Mouse (Mus musculus): ENCODE data around the gene Tmem26. TPM values are rescaled to one million over a fixed set of nuclear protein-coding genes. Genes with fewer than 3 reads are reported as not detected.
A peak's percentile ranks its signal among the peaks of the same experiment; 100 is the strongest.

Tmem26 gene
- polyA plus RNA-seq, 1 experiment from 2014 or later, result 5.9 TPM

GRCm38 (mm10) chr10:68781067-68781868, 57.8 kb downstream of the Tmem26 start:
- Histone ChIP-seq H3K27me3 (no peaks in the 10 kb centered on the region), H3K27ac (no peak overlapping the region), H3K4me1 (replicated peaks) (no peaks in the 10 kb centered on the region), H3K4me2 (no peak overlapping the region), H3K9me3 (no peaks in the 10 kb centered on the region), H3K9ac (no peak overlapping the region), H3K4me3 (no peak overlapping the region), H3K36me3 (no peaks in the 10 kb centered on the region)
- 86% methylated on average over 9 of the region's 9 CpGs for WGBS
- ATAC-seq (ENCODE audit: low FRiP score), result no peak

- WGBS, result 91% methylated on average over 6 of the region's 6 CpGs
- no peak for ATAC-seq (ENCODE audit: low FRiP score)
- no peak overlapping the region for H3K9ac ChIP-seq
Observed at GRCm38 (mm10) chr10:68782724-68783123, 59.3 kb downstream of the Tmem26 start.

GRCm38 (mm10) chr10:68783856-68784255, 60.4 kb downstream of the Tmem26 start:
- no peaks in the 10 kb centered on the region for H3K4me1 ChIP-seq (replicated peaks)
- H3K36me3 ChIP-seq, result no peaks in the 10 kb centered on the region
- H3K27me3 ChIP-seq, result no peaks in the 10 kb centered on the region
- no peak overlapping the region for H3K4me3 ChIP-seq
- H3K27ac ChIP-seq, result no peak overlapping the region
- H3K4me2 ChIP-seq, result no peak overlapping the region
- ATAC-seq (ENCODE audit: low FRiP score), result no peak
- H3K9me3 ChIP-seq, result no peaks in the 10 kb centered on the region
- 86% methylated on average over 2 of the region's 2 CpGs for WGBS
- H3K9ac ChIP-seq, result no peak overlapping the region

More at GRCm38 (mm10) chr10:68782724-68783123, 59.3 kb downstream of the Tmem26 start:
- Histone ChIP-seq H3K27me3 (no peaks in the 10 kb centered on the region), H3K36me3 (no peaks in the 10 kb centered on the region), H3K4me2 (no peak overlapping the region), H3K4me3 (no peak overlapping the region), H3K9me3 (no peaks in the 10 kb centered on the region), H3K4me1 (replicated peaks) (no peaks in the 10 kb centered on the region), H3K27ac (no peak overlapping the region)

GRCm38 (mm10) chr10:68784463-68784862, 61.0 kb downstream of the Tmem26 start:
- ATAC-seq (ENCODE audit: low FRiP score), result no peak
- WGBS, result 94% methylated on average over 1 of the region's 1 CpGs
- Histone ChIP-seq H3K9ac (no peak overlapping the region), H3K4me1 (replicated peaks) (no peaks in the 10 kb centered on the region), H3K36me3 (no peaks in the 10 kb centered on the region), H3K27ac (no peak overlapping the region), H3K4me3 (no peak overlapping the region), H3K9me3 (no peaks in the 10 kb centered on the region), H3K4me2 (no peak overlapping the region), H3K27me3 (no peaks in the 10 kb centered on the region)

GRCm38 (mm10) chr10:68795466-68795865, 72.0 kb downstream of the Tmem26 start:
- no peak overlapping the region for H3K27ac ChIP-seq
- no peaks in the 10 kb centered on the region for H3K9me3 ChIP-seq
- no peaks in the 10 kb centered on the region for H3K27me3 ChIP-seq
- ATAC-seq (ENCODE audit: low FRiP score), result no peak
- peaks cover 7% of the 10 kb centered on the region; the same call in 1 of the 2 replicates for H3K4me1 ChIP-seq (replicated peaks)
- H3K4me2 ChIP-seq, result 0 out of 2 replicates have a peak overlapping the region, but pooled peaks have one; percentile 4
- 12% methylated on average over 3 of the region's 3 CpGs for WGBS
- no peak overlapping the region for H3K4me3 ChIP-seq
- H3K36me3 ChIP-seq, result no peaks in the 10 kb centered on the region
- no peak overlapping the region for H3K9ac ChIP-seq

GRCm38 (mm10) chr10:68799883-68800282, 76.4 kb downstream of the Tmem26 start:
- WGBS, result 59% methylated on average over 7 of the region's 7 CpGs
- ATAC-seq (ENCODE audit: low FRiP score), result no peak
- Histone ChIP-seq H3K9ac (no peak overlapping the region), H3K4me1 (replicated peaks) (peaks cover 7% of the 10 kb centered on the region; the same call in 1 of the 2 replicates), H3K4me3 (no peak overlapping the region), H3K27me3 (no peaks in the 10 kb centered on the region), H3K9me3 (no peaks in the 10 kb centered on the region), H3K36me3 (no peaks in the 10 kb centered on the region), H3K4me2 (no peak overlapping the region), H3K27ac (no peak overlapping the region)

GRCm38 (mm10) chr10:68800339-68800738, 76.9 kb downstream of the Tmem26 start:
- Histone ChIP-seq H3K4me1 (replicated peaks) (peaks cover 7% of the 10 kb centered on the region; the same call in 1 of the 2 replicates), H3K9me3 (no peaks in the 10 kb centered on the region), H3K4me2 (no peak overlapping the region), H3K36me3 (no peaks in the 10 kb centered on the region), H3K4me3 (no peak overlapping the region), H3K9ac (no peak overlapping the region), H3K27me3 (no peaks in the 10 kb centered on the region), H3K27ac (no peak overlapping the region)
- WGBS, result 76% methylated on average over 7 of the region's 7 CpGs
- ATAC-seq (ENCODE audit: low FRiP score), result no peak

- H3K4me3 ChIP-seq, result no peak overlapping the region
- H3K4me1 ChIP-seq (replicated peaks), result no peaks in the 10 kb centered on the region
- H3K9me3 ChIP-seq, result no peaks in the 10 kb centered on the region
- H3K27ac ChIP-seq, result no peak overlapping the region
- H3K4me2 ChIP-seq, result no peak overlapping the region
- ATAC-seq (ENCODE audit: low FRiP score), result no peak
- 74% methylated on average over 1 of the region's 1 CpGs for WGBS
- H3K9ac ChIP-seq, result no peak overlapping the region
- no peaks in the 10 kb centered on the region for H3K36me3 ChIP-seq
- no peaks in the 10 kb centered on the region for H3K27me3 ChIP-seq
Observed at GRCm38 (mm10) chr10:68806328-68806727, 82.9 kb downstream of the Tmem26 start.

- Histone ChIP-seq H3K4me2 (no peak overlapping the region), H3K9ac (no peak overlapping the region), H3K27me3 (no peaks in the 10 kb centered on the region), H3K9me3 (no peaks in the 10 kb centered on the region), H3K4me3 (no peak overlapping the region), H3K4me1 (replicated peaks) (no peaks in the 10 kb centered on the region), H3K27ac (no peak overlapping the region), H3K36me3 (no peaks in the 10 kb centered on the region)
- WGBS, result 86% methylated on average over 5 of the region's 5 CpGs
- ATAC-seq (ENCODE audit: low FRiP score), result no peak
Observed at GRCm38 (mm10) chr10:68810958-68811357, 87.5 kb downstream of the Tmem26 start.

- Histone ChIP-seq H3K27ac (no peak overlapping the region), H3K4me2 (no peak overlapping the region), H3K9ac (no peak overlapping the region), H3K4me1 (replicated peaks) (no peaks in the 10 kb centered on the region), H3K9me3 (no peaks in the 10 kb centered on the region), H3K36me3 (no peaks in the 10 kb centered on the region), H3K27me3 (no peaks in the 10 kb centered on the region), H3K4me3 (no peak overlapping the region)
- ATAC-seq (ENCODE audit: low FRiP score), result no peak
- WGBS, result 78% methylated on average over 12 of the region's 12 CpGs
Observed at GRCm38 (mm10) chr10:68812699-68813098, 89.3 kb downstream of the Tmem26 start.

- Histone ChIP-seq H3K4me2 (no peak overlapping the region), H3K9ac (no peak overlapping the region), H3K4me1 (replicated peaks) (no peaks in the 10 kb centered on the region), H3K4me3 (no peak overlapping the region), H3K27ac (no peak overlapping the region), H3K36me3 (no peaks in the 10 kb centered on the region), H3K9me3 (no peaks in the 10 kb centered on the region), H3K27me3 (no peaks in the 10 kb centered on the region)
- WGBS, result 75% methylated on average over 4 of the region's 4 CpGs
- no peak for ATAC-seq (ENCODE audit: low FRiP score)
Observed at GRCm38 (mm10) chr10:68817281-68817680, 93.8 kb downstream of the Tmem26 start.

GRCm38 (mm10) chr10:68818065-68818759, 94.8 kb downstream of the Tmem26 start:
- Histone ChIP-seq H3K9ac (no peak overlapping the region), H3K4me2 (no peak overlapping the region), H3K27ac (no peak overlapping the region), H3K36me3 (no peaks in the 10 kb centered on the region), H3K27me3 (no peaks in the 10 kb centered on the region), H3K4me1 (replicated peaks) (no peaks in the 10 kb centered on the region), H3K4me3 (no peak overlapping the region), H3K9me3 (no peaks in the 10 kb centered on the region)
- WGBS, result 83% methylated on average over 10 of the region's 10 CpGs
- ATAC-seq (ENCODE audit: low FRiP score), result no peak
